Mouse (Mus musculus) c-Kit-negative CD71-positive TER-119-positive erythroid progenitor cells, embryonic 14.5 days (primary cell): ENCODE measurements around the gene Sirt7.
A peak's percentile ranks its signal among the peaks of the same experiment; 100 is the strongest.

Experiments
- DNase-seq: peaks from one replicate; pipeline ENCODE4 v3.0.0-alpha.2; 2013; ENCODE audit warnings: low read depth, low spot score

Gene Sirt7

DNA sequence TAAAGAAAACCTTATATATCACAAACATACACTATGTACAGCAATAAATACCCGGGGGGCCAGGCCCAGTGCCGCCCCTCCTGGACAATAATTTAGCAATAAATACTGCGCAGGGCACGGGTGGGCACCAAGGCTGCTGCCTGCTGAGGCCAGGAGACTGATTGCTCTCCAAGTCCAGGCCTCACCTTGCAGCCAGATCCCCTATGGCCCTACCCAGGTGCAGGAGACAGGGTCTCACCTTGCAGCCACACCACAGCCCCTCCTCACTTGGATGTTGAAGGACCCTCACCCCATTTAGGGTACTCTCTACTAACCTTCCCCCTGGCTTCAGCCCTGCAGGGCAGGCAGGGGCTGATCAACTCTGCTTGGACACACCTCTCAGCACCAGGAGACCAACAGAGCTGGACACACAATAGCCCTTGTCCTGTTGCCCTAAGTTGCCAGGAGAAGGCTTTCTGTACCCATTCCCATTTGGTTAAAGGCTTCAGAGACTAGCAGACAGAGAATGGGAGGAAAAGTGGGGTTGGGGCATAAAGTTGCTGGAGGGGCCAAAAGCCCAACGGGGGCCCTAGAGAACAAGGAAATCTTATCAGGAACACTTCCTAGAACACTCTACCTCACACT lies at the start of gene Sirt7:
Gene Sirt7, minus strand, starts transcription at position 89 of the 624 bp plus-strand sequence.
- DNase-seq = no peak

DNA sequence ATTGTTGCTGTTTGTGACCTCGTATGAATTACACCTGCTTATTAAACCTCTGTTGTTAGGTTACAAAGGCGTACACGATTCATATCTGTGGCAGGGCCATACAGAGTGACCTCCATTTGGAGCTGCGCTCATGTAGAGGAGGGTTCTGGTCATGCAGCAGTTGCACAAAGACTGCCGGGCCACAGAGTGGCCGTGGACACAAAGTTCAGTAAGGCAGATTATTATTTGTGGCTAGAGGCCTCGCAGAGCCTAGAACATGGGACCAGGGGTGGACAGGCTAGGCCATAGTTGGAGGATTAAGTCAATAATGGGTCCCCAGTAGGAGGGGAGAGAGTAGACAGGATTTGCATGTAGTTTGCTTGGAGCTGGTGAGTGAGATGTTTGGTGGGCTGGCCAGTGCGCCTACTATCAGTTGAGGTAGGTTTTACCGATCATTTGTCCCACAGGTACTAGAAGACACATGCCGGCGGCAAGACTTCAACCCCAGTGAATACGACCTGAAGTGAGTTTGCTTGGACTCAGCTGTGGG lies 48.6 kb upstream of the Sirt7 start:
- no peak for DNase-seq

- DNase-seq = peak; percentile 91
Observed at GRCm38 (mm10) chr11:120672687-120673593, 47.9 kb upstream of the Sirt7 start, which contains the start of gene Aspscr1. TSS of gene Aspscr1 (plus strand) at chr11:120672973.

GRCm38 (mm10) chr11:120666617-120667016 lies 41.6 kb upstream of the Sirt7 start:
- DNase-seq = no peak

DNA sequence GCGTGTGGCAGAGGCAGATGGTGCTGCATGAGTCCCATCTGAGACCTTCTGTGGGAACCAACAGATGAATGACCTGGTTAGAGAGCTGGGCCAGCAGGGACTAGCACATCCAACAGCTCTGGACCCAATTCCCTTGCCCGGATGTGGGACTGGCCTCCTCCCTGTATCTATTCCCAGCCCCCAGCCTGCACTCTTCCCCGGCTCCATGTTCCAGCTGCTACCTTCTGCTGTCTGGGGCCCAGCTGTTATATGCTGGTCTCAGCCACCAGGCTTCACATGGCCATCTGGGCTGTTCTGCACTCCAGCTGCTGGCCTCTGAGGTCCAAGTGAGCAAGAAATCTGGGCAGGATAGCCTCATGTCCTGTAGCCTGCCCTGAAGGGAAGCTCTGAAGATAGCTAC lies 40.4 kb upstream of the Sirt7 start:
- DNase-seq = no peak

DNA sequence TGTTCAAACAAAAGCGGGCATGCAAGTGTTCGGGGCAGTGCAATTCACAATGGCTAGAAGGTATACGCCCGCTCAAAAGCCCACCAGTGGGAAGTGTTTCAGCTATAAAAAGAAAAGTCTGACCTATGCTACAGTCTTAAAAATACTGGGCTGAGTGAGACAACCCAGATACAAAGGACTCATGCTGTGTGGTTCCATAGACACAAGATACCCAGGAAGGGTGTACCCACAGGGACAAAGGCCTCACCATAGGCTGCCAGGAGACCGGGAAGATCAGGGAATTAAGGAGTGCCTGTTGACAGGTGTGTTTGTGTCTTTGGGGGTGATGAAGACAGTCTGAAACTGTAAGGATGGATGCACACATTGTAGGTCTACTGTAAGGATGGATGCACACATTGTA lies 38.7 kb upstream of the Sirt7 start:
- DNase-seq = no peak

DNA sequence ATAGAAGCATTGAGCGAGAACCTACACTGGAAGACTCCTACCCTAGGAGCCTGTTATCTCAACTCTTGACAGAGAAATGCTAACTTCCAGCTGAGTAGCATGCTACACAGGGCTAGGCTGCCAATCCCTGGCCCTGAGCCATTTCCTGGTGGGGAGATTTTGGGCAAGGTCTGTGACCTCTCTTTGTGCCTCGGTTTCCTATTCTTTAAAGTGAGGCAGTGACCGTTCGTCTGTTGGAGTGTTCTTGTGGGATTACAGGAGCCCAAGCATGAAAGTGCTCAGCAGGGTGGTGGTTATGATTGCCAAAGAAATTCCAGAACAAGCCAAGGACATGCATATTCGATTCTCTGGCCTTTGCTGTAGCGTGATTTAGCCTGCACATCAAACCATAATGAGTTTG lies 37.7 kb upstream of the Sirt7 start:
- no peak for DNase-seq

GRCm38 (mm10) chr11:120661076-120661460 lies 36.0 kb upstream of the Sirt7 start, which contains the start of gene Notum:
TSS of gene Notum (minus strand) at chr11:120661175.
- no peak for DNase-seq

DNA sequence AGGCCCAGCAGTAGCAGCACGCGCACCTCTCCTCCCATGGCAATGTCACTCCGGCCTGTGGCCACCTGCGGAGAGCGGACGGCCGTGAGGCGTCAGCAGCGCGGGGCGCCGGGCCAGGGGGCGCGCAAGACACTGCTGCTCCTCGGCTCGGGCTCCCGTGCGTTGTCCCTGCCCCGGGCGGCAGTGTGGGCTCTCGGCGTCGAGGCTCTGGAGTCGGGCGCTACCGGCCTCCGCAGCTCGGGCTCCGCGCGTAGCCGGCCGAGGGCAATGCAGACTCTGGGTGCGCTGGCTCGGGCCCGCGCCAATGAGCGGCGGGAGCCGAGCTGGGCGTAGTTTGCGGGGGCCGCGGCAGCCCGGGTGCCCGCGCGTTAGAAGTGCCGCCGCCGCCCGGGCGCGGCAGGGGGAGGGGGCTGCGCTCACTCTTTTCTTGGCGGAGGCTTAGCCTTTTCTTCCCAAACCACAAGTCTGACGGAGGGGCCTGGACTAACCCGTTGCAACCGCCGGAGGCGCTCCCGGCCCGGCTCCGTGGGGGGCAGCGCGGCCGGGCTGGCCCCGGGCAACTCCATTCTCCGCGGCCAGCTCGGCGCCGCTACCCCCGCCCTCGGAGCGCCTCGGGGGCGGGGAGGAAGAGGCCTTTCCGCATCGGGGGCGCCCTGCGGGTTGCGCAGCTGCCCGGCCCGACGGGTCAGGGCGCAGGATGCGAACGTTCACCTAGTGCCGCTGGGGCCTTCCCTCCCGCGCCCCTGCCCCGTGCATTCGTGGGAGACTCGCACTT lies 35.4 kb upstream of the Sirt7 start:
- no peak for DNase-seq

DNA sequence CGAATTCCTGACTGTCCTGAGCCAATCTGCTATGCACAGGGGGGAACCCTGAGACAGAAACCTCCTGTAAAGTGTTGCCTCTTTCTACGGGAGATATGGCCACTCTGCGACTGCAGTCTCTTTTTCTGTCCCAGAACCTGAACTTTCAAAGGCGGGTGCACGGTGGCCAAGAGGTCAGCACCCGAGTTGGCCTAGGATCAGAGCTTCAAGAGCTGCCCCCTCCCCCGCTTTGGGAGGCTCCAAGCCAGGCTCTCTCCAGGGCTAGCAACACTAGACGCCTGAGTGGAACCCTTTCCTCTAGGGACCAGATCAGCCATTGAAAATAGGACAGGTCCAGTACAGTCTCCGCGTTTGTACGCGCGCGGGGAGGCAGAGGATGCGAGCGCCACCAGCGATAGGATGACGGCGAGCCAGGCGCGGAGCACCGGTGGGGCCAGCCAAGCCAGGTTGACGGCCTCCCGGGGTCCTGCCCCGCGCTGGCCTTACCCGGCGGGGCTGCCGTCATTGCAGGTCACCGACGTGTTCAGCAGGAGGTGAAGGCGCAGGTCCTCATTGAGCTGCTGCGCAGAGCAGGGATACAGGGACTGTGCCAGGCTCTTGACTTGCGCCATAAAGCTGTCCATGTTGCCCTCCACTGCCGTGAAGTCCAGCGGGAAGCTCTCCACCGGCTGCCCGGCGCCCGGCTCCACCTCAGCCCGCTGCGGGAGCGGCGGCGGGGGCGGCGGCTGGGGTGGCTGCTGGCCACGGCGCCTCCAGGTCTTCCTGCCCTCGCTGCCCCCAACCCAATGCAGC lies 34.7 kb upstream of the Sirt7 start:
- no peak for DNase-seq

- DNase-seq = no peak
Observed at GRCm38 (mm10) chr11:120658876-120659410, 33.9 kb upstream of the Sirt7 start.

GRCm38 (mm10) chr11:120657301-120657700 lies 32.3 kb upstream of the Sirt7 start:
- no peak for DNase-seq

DNA sequence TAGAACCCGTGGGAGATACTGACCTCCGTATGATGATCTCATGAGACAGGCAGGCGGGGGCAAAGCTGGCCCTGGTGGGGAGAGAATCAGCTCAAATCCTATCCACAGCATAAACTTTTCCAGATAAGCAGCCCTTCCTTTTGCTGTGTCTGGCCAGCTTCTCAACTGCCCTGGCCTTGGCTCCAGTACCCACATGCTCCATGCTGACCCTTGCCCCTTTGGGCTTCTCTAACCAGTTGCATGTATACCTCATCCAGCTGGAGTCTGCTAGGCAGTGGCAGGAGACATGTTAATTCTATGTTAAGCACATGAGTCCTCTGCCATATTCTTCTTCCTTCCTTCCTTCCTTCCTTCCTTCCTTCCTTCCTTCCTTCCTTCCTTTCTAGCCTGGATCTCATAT lies 29.7 kb upstream of the Sirt7 start:
- DNase-seq = no peak

DNA sequence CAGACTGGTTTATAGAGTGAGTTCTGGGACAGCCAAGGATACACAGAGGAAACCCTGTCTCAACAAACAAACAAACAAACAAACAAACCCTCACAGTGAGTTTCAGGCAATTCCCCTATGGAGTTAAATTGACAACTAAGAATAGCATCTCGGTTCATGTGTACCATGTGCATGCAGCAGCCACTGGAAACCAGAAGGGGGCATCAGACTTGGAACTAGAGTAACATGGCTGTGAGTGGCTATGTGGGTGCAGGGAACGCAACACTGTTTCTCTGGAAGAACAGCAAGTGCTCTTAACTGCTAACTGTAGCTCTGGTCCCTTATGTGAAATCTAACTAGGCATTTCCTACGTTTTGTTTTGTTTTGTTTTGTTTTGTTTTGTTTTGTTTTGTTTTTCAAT lies 26.8 kb upstream of the Sirt7 start:
- DNase-seq = no peak

DNA sequence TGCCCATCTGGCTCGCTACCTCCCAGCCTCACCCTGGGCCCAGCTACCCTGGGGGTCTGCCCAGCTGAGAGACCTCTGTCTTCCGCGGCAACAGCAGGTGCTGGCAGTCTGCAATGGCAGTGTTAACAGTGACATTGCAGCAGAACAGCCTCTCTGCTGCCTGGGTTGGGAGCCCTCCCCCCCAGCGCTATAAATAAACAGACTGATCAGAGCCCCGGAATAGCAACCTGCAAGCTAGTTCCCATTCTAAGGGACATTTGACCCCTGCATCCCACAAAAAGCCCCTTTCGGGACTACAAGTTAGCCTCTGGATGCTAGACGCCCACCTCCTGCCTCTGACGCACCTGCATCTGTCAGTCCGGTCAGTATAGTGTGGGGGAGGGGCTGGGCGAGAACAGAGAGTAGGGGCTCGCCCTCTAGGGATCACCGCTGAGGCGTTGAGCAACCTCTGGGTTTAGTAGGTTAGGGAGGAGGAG lies 23.0 kb upstream of the Sirt7 start, which contains the start of gene Myadml2:
Gene Myadml2, minus strand, starts transcription at position 158 of the 476 bp plus-strand sequence.
- DNase-seq = no peak

- DNase-seq = no peak
Observed at GRCm38 (mm10) chr11:120647047-120647830, 22.2 kb upstream of the Sirt7 start.

DNA sequence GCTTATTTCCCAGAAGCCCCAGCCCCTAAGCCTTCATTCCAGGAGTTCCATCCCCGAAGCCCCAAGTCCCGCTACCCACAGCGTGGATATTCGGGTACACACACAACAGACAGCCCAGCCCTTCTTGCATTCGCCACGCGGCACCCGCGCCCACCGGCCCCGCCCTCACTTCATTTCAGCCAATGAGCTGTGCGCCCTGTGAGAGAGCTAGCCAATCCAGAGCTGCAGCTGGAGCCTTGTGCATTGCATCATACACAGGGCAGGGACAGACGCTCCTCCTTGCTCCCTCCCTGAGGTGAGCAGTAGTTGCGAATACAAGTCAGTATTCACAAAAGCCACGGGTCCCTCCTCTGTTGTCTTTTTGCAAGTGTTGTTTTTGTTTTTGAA lies 18.6 kb upstream of the Sirt7 start, which contains the start of gene Pycr1:
Gene Pycr1, minus strand, starts transcription at position 169 of the 387 bp plus-strand sequence.
- DNase-seq = peak; percentile 85

- DNase-seq = no peak
Observed at GRCm38 (mm10) chr11:120642939-120643600, 18.0 kb upstream of the Sirt7 start.

DNA sequence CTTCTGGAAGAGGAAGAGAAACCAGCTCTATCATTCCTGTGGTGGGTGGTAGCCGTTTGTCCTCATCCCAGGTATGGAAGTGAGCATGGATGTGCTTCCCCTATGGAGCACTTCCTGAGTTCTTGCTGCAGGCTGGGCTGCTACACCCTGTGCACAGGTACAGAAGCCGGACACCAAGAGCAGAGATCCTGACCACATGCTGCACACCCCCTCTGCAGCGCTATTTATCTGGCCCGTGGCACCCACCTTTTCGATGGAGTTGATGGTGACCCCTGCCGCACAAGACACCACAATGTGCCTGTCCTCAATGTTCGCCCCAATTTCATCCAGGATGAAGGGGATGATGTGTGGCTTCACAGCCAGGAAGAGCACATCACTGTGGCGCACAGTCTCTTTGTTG lies 16.8 kb upstream of the Sirt7 start:
- no peak for DNase-seq
